Mouse (Mus musculus): ENCODE data around the gene Trpm6. TPM values are rescaled to one million over a fixed set of nuclear protein-coding genes. Genes with fewer than 3 reads are reported as not detected.

The Trpm6 gene
- total RNA-seq, 1 experiment from 2014 or later: 0.65 TPM

DNA sequence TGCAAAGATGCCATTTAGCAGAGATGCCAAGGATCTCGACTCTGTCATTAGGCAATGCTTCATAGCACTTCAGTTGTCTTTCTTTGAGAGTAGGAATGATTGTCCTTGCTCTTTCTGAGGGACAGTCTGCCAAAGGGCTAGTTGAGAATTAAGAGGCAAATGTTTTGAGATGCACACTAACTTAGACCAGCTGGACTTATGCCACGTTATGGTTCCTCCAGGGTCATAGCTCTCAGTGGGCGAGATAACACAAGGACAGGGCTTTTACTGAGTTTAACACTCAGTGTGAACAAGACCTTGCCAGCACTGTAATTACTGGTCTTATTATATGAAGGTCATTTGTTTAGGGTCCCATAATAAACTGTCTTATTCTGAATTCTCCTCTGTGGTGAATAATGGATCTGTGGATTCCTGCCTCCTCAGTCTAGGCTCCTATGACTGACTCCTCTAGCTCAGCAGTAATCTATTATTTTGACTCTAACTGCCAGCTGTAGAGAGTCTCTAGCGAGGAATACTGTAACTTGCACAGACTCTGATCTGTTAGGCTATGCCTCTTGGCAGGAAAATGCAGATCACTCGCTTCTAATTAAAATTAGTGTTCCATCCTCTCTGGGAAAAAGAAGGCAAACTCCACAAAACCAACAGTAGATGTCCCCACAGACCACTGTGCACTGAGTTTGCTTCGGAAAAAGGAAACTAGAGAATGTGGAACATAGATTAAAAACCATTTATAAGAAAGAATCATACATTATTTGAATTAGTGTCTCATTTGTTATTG lies 123.2 kb downstream of the Trpm6 start:
- no peak for ATAC-seq (replicated peaks in 1 of 2; ENCODE audit: insufficient read depth in 1 of 2, low FRiP score in 2 of 2, low TSS enrichment in 1 of 2, low read depth in 1 of 2, poor library complexity in 2 of 2, severe bottlenecking in 2 of 2)

DNA sequence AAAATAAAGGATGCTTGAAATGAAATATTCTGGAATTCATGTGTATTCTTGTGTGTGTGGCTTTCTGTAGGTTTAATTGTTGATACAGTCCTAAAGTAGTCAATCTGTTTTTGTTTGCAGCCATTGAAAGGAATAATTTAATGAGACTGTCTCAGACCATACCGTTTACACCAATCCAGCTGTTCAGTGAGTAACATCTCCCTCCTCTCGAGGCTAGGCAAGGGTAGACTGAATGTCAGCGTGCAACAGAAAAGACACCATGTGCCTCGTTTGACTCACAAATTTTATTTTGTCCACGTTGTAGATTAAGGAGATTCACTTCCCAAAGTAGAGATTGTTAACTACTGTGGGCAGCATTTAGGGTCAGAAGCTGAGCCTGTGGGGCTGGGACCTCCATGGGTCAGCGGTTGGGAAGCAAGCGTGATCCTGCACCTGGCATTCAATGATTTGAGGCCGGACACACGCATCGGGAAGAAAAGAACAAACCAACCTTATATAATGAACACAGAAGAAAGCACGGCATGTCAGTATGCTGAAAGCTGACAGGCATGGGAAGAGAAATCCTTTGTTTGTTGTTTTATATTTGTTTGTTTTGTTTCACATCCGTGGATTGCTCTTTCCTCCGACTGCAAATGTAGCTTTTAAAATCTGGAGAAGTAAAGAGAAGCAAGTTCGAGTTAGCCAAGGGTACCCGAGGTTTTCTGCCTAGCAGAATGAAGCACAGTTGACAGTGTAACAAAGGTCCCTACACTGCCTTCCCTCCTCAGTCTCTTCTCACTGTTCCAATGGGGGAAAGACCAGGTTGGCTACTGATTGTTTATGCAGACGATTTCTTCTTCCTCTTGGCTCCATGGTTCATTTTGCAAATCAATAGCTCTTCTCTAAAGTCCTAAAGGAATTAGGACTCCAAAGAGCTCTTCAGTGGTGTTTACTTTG lies 124.2 kb downstream of the Trpm6 start:
- no peak for ATAC-seq (replicated peaks in 1 of 2; ENCODE audit: insufficient read depth in 1 of 2, low FRiP score in 2 of 2, low TSS enrichment in 1 of 2, low read depth in 1 of 2, poor library complexity in 2 of 2, severe bottlenecking in 2 of 2)

DNA sequence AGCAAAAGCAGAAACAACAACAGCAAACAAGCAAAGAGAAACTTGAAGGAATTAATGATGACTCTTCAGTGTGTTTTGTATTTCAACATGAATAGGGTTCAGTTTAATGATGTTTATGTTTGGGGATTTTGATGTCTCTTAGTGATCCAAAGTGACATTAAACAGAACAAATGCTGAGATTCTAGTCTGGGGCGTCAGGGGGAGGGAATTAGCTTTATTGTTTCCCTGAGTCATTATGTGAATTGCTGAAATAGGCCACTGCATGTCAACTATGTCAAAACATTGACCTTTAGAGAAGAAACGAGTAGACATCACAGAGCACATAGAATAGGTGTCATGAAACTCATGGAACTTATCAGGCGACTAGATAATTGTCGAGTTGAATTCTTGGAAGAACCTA lies 129.5 kb downstream of the Trpm6 start:
- ATAC-seq (replicated peaks in 1 of 2; ENCODE audit: insufficient read depth in 1 of 2, low FRiP score in 2 of 2, low TSS enrichment in 1 of 2, low read depth in 1 of 2, poor library complexity in 2 of 2, severe bottlenecking in 2 of 2): no peak

DNA sequence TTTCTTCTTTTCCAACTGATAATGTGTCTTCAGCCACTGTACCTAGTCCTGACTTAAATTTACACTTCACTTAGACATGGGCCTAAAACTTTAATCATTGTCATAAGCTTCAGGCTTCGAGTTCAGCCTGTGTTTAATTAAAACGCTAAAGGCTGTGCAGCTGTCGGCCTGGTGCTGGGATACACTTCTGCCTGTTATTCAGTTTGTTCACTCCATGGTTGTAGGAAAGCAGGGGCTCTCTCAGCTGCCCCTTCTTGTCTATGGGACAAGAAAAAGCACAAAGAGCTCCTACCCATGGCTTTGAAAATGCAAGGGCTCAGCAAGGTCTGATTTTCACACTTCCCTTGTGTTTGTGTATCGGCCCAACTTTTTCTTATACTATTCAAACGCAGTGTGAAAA lies 131.4 kb downstream of the Trpm6 start:
- ATAC-seq (replicated peaks in 1 of 2; ENCODE audit: insufficient read depth in 1 of 2, low FRiP score in 2 of 2, low TSS enrichment in 1 of 2, low read depth in 1 of 2, poor library complexity in 2 of 2, severe bottlenecking in 2 of 2): no peak

DNA sequence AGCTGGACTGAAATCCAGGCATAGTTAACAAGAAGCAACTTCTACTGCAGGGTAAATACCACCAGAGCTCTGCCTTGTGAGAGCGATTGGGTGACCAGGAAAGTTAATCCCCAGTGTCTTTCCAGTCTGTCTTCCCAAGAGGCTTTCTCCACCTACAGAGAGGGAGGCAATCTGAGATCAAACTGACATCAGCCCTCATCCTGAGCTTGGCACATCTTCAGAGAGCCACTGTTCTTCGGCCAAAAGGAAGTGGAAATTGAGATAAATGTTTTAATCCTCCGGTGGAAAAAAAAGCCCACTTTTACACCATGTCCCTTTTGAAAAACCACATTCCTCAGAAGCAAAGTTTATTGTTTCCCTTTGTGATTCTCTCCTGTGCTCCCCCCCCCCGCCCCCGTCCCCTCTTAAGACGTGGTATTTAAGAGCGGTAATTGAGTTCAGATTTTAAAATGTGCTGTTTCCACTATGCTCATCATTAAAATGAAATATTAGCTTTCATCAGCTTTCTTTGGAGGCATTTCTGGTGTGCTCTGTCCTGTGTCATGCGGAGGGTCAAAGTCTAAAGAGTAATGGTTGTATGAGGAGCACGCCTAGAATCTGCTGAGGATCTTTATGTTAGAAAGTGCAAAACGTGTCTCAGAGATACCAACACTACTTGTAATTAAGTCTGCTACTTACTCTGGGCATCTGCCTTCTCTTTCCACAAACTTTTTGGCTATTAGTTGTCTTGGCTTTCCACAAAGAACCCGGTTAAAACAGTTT lies 138.0 kb downstream of the Trpm6 start:
- ATAC-seq (replicated peaks in 1 of 2; ENCODE audit: insufficient read depth in 1 of 2, low FRiP score in 2 of 2, low TSS enrichment in 1 of 2, low read depth in 1 of 2, poor library complexity in 2 of 2, severe bottlenecking in 2 of 2): no peak

DNA sequence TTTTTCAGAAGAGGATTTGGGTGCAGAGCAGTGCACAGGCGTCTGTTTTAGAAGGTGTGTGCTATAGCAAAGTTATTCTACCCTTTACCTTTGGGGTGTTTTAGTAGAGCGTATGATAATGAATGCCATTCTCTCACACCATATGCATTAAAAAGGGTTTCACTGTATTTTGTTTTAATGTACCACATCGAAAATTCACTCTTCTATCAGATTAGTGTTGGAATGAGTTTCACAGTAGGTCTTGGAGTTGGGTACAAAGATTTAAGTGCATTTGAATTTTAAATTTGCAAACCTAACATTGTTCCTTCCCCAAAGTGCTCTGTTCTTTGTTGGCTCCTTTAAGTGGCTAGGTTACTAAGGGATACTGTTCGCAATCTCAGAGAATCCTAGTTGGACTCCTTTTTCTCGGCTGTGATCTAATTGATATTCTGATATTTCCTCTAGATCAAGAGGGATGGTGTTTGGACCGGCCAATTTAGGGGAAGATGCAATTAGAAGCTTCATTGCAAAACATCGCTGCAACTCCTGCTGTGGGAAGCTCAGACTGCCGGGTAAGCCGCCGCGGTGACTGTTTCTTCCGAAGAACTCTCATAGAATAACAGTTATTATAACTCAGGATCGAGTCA lies 138.8 kb downstream of the Trpm6 start:
- ATAC-seq (replicated peaks in 1 of 2; ENCODE audit: insufficient read depth in 1 of 2, low FRiP score in 2 of 2, low TSS enrichment in 1 of 2, low read depth in 1 of 2, poor library complexity in 2 of 2, severe bottlenecking in 2 of 2): no peak

DNA sequence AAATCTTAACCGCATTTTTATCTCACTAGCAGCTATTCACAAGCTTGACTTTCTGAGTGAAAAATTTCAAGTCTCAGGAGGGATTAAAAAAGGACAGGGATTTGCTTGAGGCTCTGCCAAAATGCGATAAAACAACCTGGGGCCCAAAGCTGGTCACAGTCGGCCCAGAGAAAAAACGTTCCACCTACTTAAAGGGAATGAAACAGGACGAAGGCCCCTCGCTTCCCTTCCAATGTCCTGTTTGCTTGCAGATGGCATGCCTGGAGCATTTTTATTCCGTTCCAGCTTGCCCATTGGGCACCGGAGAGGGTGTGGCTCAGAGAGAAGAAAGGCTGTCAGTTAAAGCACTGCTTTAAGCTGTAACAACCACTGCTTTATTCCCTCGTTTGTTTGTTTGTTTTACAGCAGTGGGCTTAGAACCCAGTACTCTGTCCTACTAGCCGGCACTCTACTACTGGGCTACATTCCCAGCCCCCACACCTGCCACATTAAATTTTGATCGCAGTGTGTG lies 139.4 kb downstream of the Trpm6 start:
- ATAC-seq (replicated peaks in 1 of 2; ENCODE audit: insufficient read depth in 1 of 2, low FRiP score in 2 of 2, low TSS enrichment in 1 of 2, low read depth in 1 of 2, poor library complexity in 2 of 2, severe bottlenecking in 2 of 2): no peak

DNA sequence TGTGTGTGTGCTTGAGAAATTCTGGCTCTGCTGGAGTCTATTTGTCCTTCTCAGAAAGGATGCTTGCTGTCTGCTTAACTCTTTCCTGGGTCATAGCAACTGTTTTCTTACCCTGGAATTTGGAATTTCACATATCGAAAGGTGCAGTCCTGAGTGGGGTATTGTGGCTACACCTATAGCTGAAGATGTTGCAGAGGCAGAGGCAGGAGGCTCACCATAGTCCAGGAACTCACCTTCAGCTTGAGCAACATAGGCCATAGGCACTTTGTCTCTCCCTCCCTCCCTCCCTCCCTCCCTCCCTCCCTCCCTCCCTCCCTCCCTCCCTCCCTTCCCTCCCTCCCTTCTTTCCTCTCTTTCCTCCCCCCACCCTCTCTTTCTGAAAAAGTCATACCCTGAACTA lies 139.8 kb downstream of the Trpm6 start:
- ATAC-seq (replicated peaks in 1 of 2; ENCODE audit: insufficient read depth in 1 of 2, low FRiP score in 2 of 2, low TSS enrichment in 1 of 2, low read depth in 1 of 2, poor library complexity in 2 of 2, severe bottlenecking in 2 of 2): no peak

DNA sequence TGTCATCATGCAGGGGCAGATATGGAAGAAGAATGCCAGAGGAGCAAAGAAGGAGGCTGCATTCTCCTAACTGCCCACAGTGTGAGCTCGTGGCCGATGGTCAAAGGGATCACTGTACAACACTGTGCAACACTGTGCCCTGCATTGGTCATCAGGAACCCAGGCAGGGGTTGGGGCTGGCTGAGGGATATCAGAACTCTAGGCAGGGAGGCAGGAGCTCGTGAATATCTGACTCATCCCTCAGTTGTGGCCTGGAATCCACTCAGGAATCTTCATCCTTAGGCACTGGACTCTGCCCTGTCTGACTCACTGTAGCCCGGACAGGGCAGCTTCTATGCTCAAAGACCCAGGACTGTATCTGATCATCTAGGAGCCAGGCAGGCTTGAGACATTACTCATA lies 140.4 kb downstream of the Trpm6 start:
- ATAC-seq (replicated peaks in 1 of 2; ENCODE audit: insufficient read depth in 1 of 2, low FRiP score in 2 of 2, low TSS enrichment in 1 of 2, low read depth in 1 of 2, poor library complexity in 2 of 2, severe bottlenecking in 2 of 2): no peak

DNA sequence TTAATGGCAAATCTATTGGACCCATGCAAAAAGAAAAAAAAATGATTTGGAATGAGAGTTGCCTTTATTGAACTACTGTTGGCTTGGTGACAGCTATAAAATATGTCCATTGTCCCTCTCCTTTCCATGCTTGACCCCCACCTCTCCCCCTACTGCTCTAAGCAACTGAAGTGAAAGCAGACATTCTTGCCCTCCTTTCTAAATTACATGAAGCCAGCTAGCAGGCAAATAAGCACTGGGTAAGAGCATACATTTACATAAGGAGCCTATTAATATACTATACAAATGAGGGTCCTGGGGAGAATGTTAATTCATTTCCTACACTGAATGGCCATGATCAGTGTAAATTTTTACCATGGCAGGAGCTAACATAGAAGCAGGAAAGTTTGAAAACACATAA lies 148.5 kb downstream of the Trpm6 start:
- no peak for ATAC-seq (replicated peaks in 1 of 2; ENCODE audit: insufficient read depth in 1 of 2, low FRiP score in 2 of 2, low TSS enrichment in 1 of 2, low read depth in 1 of 2, poor library complexity in 2 of 2, severe bottlenecking in 2 of 2)

DNA sequence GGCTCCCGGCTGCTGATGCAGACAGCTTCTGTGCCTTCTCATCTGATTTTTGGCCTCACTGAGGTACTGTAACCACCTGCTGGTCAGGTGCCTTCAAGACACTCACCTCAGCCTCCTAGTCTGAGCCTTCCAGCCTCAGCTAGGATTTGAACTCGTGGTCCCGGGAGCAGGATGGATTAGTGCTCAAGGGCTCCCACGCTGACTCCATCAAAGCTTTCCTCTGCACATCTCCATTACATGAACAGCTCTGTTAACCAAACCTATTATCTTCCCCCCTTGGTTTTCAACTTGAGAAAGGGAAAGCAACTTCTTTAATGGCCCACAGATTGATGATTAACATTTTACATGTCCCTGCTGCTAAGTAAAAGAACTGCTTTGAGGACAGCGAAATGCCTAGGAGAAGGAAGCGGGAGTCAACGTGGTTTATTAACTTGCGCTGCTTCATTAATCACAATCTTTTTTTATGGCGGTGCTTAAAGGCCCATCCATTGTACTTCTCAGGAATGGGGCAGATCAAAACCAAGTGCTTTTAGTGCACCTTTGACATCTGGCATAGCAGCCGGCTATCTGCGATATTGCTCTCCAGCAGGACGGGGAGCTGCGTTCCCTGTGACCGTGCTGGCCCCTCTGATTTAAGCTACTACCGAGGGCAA lies 152.4 kb downstream of the Trpm6 start:
- ATAC-seq (replicated peaks in 1 of 2; ENCODE audit: insufficient read depth in 1 of 2, low FRiP score in 2 of 2, low TSS enrichment in 1 of 2, low read depth in 1 of 2, poor library complexity in 2 of 2, severe bottlenecking in 2 of 2): no peak

DNA sequence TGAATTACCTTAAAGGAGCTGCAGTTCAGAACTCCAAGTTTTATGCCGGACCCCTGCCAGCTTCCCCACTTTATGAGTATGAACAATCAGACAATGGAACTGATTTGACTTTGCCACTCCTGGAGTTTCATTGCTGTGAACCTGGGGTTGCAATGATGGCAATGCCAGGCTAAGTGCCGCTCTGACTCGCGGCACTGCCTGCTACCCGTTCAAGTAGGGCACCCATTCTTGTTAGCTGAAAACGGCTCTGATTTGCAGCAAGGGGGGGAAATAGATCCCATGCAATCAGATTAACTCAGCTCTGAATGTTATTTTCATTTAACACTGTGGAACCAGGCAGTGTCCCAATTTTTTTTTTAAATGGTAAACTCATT lies 152.9 kb downstream of the Trpm6 start:
- ATAC-seq (replicated peaks in 1 of 2; ENCODE audit: insufficient read depth in 1 of 2, low FRiP score in 2 of 2, low TSS enrichment in 1 of 2, low read depth in 1 of 2, poor library complexity in 2 of 2, severe bottlenecking in 2 of 2): no peak

DNA sequence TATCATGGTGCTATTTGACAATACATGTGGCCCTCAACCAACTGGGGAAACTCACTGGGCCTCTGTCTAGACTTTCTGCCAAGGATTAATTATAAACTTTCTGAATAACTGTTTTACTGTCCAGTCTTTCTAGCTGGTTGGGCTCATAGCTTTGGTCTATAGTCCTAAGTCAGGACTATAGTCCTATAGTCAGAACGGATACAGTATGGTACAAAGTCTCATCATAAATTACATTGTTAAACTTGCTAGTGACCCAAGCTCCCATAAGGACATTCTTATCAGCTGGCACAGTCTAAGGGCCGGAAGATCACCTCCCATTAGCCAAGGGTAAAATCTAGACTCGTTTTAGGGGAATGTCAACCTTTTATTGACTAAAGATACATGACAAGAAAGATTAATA lies 155.7 kb downstream of the Trpm6 start:
- no peak for ATAC-seq (replicated peaks in 1 of 2; ENCODE audit: insufficient read depth in 1 of 2, low FRiP score in 2 of 2, low TSS enrichment in 1 of 2, low read depth in 1 of 2, poor library complexity in 2 of 2, severe bottlenecking in 2 of 2)

DNA sequence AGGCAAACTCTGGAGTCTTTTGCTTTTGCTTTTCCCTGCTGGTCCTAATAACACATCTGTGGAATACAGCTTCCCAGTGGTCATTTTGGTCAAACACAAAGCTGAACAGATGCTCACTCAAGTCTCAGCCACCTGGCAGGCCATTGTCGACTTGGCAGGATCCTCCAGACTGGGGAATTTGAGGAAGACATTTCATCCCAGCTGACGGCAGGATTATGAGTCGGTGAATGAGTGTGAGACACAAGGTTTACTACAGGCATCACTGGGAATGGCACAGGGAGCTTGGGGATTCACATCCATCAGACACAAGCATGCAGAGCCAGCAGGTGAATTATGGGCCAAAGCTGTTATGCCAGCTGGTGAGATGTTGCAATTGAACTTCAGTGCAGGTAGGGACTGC lies 159.9 kb downstream of the Trpm6 start:
- ATAC-seq (replicated peaks in 1 of 2; ENCODE audit: insufficient read depth in 1 of 2, low FRiP score in 2 of 2, low TSS enrichment in 1 of 2, low read depth in 1 of 2, poor library complexity in 2 of 2, severe bottlenecking in 2 of 2): no peak

DNA sequence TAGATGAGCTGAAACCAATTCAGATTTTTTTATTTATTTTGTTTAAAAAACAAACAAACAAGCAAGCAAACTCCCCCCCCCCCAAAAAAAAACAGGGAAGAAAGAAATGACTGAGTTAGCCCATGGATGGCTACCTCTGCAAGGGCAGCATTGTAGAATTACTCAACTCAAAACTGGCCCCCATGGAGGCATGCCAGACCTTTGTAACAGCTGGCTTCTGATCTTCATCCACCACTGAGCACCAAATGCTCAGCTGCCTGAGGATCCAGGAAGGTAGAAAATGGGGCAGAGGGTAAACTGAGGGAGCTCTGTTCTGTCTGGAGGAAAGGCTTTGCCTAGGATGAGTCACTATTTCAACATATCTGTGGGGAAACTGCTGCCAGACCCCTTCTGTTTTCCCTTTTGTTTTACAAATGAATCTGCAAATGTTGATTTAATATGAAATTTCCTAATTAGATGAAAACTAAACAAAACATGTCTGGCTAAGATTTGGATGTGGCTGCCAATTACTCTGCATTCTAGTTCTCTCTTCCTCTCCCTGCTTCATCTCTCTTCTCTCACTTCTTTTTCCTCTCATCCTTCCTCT lies 162.1 kb downstream of the Trpm6 start:
- no peak for ATAC-seq (replicated peaks in 1 of 2; ENCODE audit: insufficient read depth in 1 of 2, low FRiP score in 2 of 2, low TSS enrichment in 1 of 2, low read depth in 1 of 2, poor library complexity in 2 of 2, severe bottlenecking in 2 of 2)

DNA sequence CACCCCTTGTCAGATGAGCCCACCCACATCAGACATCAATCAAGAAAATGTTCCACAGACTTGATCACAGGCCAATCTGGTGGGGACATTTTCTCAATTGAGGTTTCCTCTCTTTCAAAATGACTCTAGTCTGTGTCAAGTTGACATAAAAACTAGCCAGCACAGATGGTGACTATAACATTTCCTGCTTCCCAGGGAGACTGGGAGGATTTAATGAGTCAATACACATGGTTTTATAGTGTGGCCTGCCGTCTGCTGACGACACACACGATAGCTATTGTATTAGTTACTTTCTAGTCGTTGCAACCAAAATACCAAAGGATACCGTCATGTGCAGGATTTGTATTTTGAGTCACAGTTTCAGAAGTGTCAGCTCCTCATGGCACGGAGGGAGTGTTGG lies 191.6 kb downstream of the Trpm6 start:
- no peak for ATAC-seq (replicated peaks in 1 of 2; ENCODE audit: insufficient read depth in 1 of 2, low FRiP score in 2 of 2, low TSS enrichment in 1 of 2, low read depth in 1 of 2, poor library complexity in 2 of 2, severe bottlenecking in 2 of 2)

All from hematopoietic stem cell, adult 5-6 weeks (primary cell).